Mouse (Mus musculus) heart, embryonic 13.5 days (tissue): ENCODE data around the gene Ccdc15. TPM values are rescaled to one million over a fixed set of nuclear protein-coding genes. Genes with fewer than 3 reads are reported as not detected.

Experiments
- ATAC-seq: fragments of 200-750 bp; cut with Nextera tagmentation; 2 replicates; pipeline ENCODE4 v1.8.0; 2017; ENCODE audit warnings: moderate TSS enrichment; ENCODE audit not compliant: insufficient number of reproducible peaks, low FRiP score, low TSS enrichment; ENCODE audit errors: extremely low read depth
- H3K27ac ChIP-seq: fragments of 300-500 bp; sonication (generic); replicated peaks from 2 replicates; pipeline ENCODE4 v1.5.1; 2015; ENCODE audit warnings: moderate library complexity, mild to moderate bottlenecking, inconsistent platforms
- H3K27me3 ChIP-seq: fragments of 300-500 bp; sonication (generic); replicated peaks from 2 replicates; pipeline ENCODE4 v1.6.1; 2015; ENCODE audit warnings: mild to moderate bottlenecking, inconsistent platforms
- H3K36me3 ChIP-seq: fragments of 300-500 bp; sonication (generic); 2 replicates; pipeline ENCODE4 v1.6.1; 2015; ENCODE audit warnings: mild to moderate bottlenecking, inconsistent platforms
- H3K4me1 ChIP-seq: fragments of 300-500 bp; sonication (generic); 2 replicates; pipeline ENCODE4 v1.6.1; 2015; ENCODE audit warnings: inconsistent platforms
- H3K4me2 ChIP-seq: fragments of 300-500 bp; sonication (generic); 2 replicates; pipeline ENCODE4 v1.6.1; 2015; ENCODE audit warnings: inconsistent platforms, mild to moderate bottlenecking, moderate library complexity
- H3K4me3 ChIP-seq: fragments of 300-500 bp; sonication (generic); 2 replicates; pipeline ENCODE4 v1.5.1; 2015; ENCODE audit warnings: moderate library complexity, mild to moderate bottlenecking, inconsistent platforms
- H3K9ac ChIP-seq: fragments of 300-500 bp; sonication (generic); 2 replicates; pipeline ENCODE4 v1.6.1; 2015; ENCODE audit warnings: inconsistent platforms, mild to moderate bottlenecking, moderate library complexity
- H3K9me3 ChIP-seq: fragments of 300-500 bp; sonication (generic); 2 replicates; pipeline ENCODE4 v1.6.1; 2016; ENCODE audit warnings: inconsistent platforms
- WGBS: fragments of 180-500 bp; shearing (Covaris S2); methylation state at CpG from one replicate; pipeline ENCODE4 v1.1.7; 2015; ENCODE audit warnings: mixed read lengths; 5-methylcytosine and 5-hydroxymethylcytosine counted together
- polyA plus RNA-seq: library from polyadenylated mRNA; unstranded; fragments of >200 nt; fragmentation: Nextera tagmentation; extraction: Ambion mirVana; gene quantifications from 2 replicates; pipeline ENCODE4 v1.2.1, GENCODE M21; 2015

Ccdc15 gene
- 3.6 and 4.7 TPM in 2 replicates for polyA plus RNA-seq

DNA sequence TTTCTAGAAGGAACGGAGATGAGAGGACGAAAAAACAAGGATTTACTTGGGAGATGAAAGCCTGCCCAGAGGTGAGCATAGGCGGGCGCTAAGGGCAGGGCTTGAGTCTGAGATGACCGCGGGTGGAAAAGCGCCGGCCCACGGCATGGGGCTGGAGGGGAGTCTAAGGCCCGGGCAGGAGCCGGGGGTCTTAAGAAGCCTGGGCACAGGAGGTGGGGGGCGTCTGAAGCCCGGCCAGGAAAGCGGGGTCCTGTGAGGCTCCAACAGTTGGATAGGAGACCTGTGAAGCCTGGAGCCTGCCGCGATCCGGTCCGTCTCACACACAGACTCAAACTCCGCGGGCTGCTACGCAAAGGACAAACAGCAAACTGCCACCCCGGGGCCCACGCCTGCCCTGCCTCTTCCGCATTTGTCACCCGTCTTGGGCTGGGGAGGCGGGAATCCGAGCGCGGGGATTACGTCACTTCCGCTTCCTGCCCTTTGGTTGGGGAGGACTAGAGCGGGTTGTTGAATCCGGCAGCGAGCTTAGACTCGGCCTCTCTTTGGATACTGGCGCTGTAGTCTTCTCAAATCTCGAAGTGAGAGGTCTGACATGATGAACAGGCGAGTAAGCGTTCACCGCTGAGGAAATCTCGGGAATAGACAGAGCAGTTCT is at the start of gene Ccdc15:
Gene Ccdc15 (minus strand): TSS at position 445 of the 655 bp plus-strand sequence.
- Histone ChIP-seq H3K27me3 (no peaks in the 10 kb centered on the region), H3K9me3 (no peaks in the 10 kb centered on the region), H3K4me1 (peaks cover 14% of the 10 kb centered on the region), H3K27ac (peak within 1 kb of the TSS; percentile 95), H3K4me2 (peak within 1 kb of the TSS; percentile 93), H3K36me3 (peaks cover 3% of the 10 kb centered on the region; the same call in 1 of the 2 replicates), H3K9ac (peak within 1 kb of the TSS; percentile 93), H3K4me3 (peak within 1 kb of the TSS; percentile 88)
- WGBS = under 1% methylated on average over 41 of the region's 41 CpGs
- ATAC-seq = peak; percentile 90

DNA sequence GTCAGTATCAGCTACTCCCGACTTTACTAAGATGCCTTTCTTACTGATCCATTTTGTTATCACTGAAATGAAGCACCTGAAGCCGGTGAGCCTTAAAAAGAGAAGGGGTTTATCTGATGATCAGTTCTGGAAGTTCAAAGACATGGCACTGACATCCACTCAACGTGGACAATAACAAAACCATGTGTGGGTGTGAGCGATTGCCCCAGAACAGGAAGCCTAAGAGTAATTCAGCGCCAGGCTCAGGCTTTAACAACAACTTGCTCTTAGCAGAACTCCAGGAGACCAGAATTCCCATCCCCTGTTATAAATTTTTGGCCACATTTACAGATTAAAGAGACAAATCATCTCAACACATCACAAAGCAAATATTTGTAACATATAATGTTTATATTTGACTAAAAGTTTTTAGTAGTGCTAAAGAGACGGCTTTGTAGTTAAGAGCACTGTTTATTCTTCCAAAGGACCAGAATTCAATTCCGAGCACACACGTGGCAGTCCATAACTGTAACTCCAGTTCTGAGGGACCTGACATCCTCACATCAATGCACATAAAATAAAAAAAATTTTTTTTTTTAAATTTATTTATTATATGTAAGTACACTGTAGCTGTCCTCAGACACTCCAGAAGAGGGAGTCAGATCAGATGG is 45.4 kb upstream of the Ccdc15 start:
- H3K9ac ChIP-seq = no peak overlapping the region
- no peak overlapping the region for H3K4me3 ChIP-seq
- no peaks in the 10 kb centered on the region for H3K27me3 ChIP-seq
- H3K27ac ChIP-seq = no peak overlapping the region
- no peaks in the 10 kb centered on the region for H3K4me1 ChIP-seq
- ATAC-seq = no peak
- H3K9me3 ChIP-seq = no peaks in the 10 kb centered on the region
- WGBS = 67% methylated on average over 8 of the region's 8 CpGs
- H3K4me2 ChIP-seq = no peak overlapping the region
- no peaks in the 10 kb centered on the region for H3K36me3 ChIP-seq

- H3K27ac ChIP-seq = no peak overlapping the region
- H3K36me3 ChIP-seq = no peaks in the 10 kb centered on the region
- no peak for ATAC-seq
- no peaks in the 10 kb centered on the region for H3K9me3 ChIP-seq
- H3K9ac ChIP-seq = no peak overlapping the region
- no peak overlapping the region for H3K4me3 ChIP-seq
- H3K4me2 ChIP-seq = no peak overlapping the region
- H3K4me1 ChIP-seq = no peaks in the 10 kb centered on the region
- H3K27me3 ChIP-seq = peaks cover 9% of the 10 kb centered on the region
- WGBS = 61% methylated on average over 2 of the region's 2 CpGs
These were observed 43.8 kb upstream of the Ccdc15 start for GRCm38 (mm10) chr9:37392071-37392470.

DNA sequence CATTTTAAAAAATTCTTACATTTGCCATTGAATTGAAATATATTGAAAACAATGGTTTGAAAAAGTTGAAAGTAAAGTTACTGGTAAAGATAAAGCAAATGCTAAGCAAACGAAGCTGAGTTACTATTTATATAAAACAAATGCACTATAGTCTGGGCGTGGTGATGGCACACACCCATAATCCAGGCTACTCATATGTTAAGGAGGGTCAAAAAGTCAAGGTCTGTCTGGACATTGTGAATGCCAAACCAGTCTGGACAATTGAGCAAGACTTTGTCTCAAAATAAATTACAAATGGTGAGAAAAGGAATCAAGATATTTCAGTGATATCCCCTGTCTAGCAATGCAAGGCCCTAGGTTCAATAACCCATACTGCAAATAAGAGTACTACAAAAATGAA is 42.7 kb upstream of the Ccdc15 start:
- peaks cover 17% of the 10 kb centered on the region for H3K27me3 ChIP-seq
- H3K4me2 ChIP-seq = no peak overlapping the region
- H3K4me3 ChIP-seq = no peak overlapping the region
- H3K36me3 ChIP-seq = no peaks in the 10 kb centered on the region
- no peak for ATAC-seq
- H3K4me1 ChIP-seq = no peaks in the 10 kb centered on the region
- H3K9me3 ChIP-seq = no peaks in the 10 kb centered on the region
- no peak overlapping the region for H3K27ac ChIP-seq
- WGBS = 53% methylated on average over 2 of the region's 2 CpGs
- H3K9ac ChIP-seq = no peak overlapping the region

DNA sequence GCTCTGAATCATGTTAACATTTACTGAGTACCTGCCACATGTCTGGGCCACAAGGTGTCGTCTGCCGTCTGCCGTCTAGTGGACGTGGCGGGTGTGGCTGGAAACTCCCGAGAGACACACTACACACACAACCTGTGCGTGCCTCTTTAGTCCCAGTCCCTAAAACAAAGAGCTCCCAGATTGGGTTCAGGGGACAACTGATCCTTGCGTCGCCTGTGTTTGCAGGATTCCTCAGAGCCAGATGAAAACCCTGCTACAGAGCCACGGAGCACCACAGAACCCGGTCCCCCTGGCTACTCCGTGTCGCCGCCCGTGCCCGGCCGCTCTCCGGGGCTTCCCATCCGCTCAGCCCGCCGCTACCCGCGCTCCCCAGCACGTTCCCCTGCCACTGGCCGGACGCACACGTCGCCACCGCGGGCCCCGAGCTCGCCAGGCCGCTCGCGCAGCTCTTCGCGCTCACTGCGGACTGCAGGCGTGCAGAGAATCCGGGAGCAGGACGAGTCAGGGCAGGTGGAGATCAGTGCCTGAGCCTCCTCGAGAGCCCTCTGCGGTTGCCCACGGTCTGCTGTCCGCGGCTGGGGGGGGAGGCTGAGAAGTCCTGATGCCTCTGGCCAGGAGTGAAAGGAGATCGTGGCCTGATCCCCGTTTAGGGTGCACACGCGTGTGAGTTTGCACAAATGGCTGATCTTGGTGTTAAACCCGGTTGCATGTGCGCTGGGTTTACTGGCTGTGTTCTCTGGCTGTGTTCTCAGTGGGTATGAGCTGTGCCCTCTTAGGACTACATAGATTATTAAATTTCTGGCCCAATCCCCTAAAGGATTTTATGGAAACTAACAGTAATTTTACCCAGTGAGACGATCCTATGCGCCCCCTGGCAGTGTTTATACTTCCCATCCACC is 36.3 kb upstream of the Ccdc15 start:
- H3K9me3 ChIP-seq = no peaks in the 10 kb centered on the region
- peaks cover 63% of the 10 kb centered on the region for H3K27me3 ChIP-seq
- ATAC-seq = no peak; the same call in 1 of the 2 replicates
- WGBS = 7% methylated on average over 54 of the region's 54 CpGs
- H3K36me3 ChIP-seq = no peaks in the 10 kb centered on the region
- no peak overlapping the region for H3K27ac ChIP-seq
- 0 out of 2 replicates have a peak, but pooled peaks cover 5% of the 10 kb centered on the region for H3K4me1 ChIP-seq
- peak overlapping the region; percentile 80 for H3K9ac ChIP-seq
- peak overlapping the region; percentile 57 for H3K4me3 ChIP-seq
- H3K4me2 ChIP-seq = peak overlapping the region; percentile 91

- H3K4me2 ChIP-seq = no peak overlapping the region
- no peak overlapping the region for H3K27ac ChIP-seq
- 0 out of 2 replicates have a peak, but pooled peaks cover 5% of the 10 kb centered on the region for H3K4me1 ChIP-seq
- 77% methylated on average over 6 of the region's 6 CpGs for WGBS
- no peaks in the 10 kb centered on the region for H3K36me3 ChIP-seq
- no peaks in the 10 kb centered on the region for H3K9me3 ChIP-seq
- H3K4me3 ChIP-seq = no peak overlapping the region
- peaks cover 63% of the 10 kb centered on the region for H3K27me3 ChIP-seq
- no peak for ATAC-seq
- H3K9ac ChIP-seq = no peak overlapping the region
These were observed 34.9 kb upstream of the Ccdc15 start for GRCm38 (mm10) chr9:37383161-37383560.

DNA sequence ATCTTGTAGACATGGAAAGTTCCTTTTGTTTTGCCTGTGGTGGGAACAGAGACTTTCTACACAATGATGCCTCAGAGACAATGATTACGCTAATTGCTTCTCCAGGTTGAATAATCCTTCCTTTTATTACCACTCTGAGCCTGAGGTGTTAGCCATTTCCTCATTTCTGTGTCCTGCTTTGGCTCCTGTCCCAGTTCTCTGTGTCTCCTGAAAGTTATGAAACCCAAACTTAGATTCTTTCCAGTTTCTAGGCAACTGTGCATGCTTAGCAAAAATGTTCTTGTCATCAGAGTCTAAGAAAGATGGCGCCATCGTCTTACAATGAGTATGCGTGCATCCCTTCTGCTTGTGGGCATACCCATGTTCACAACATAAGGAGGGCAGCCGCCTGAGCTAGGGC is 27.5 kb upstream of the Ccdc15 start:
- Histone ChIP-seq H3K4me3 (no peak overlapping the region), H3K4me2 (no peak overlapping the region), H3K36me3 (no peaks in the 10 kb centered on the region), H3K27ac (no peak overlapping the region), H3K27me3 (0 out of 2 replicates have a peak, but pooled peaks cover 5% of the 10 kb centered on the region), H3K4me1 (no peaks in the 10 kb centered on the region), H3K9me3 (no peaks in the 10 kb centered on the region), H3K9ac (no peak overlapping the region)
- 81% methylated on average over 5 of the region's 5 CpGs for WGBS
- no peak for ATAC-seq

DNA sequence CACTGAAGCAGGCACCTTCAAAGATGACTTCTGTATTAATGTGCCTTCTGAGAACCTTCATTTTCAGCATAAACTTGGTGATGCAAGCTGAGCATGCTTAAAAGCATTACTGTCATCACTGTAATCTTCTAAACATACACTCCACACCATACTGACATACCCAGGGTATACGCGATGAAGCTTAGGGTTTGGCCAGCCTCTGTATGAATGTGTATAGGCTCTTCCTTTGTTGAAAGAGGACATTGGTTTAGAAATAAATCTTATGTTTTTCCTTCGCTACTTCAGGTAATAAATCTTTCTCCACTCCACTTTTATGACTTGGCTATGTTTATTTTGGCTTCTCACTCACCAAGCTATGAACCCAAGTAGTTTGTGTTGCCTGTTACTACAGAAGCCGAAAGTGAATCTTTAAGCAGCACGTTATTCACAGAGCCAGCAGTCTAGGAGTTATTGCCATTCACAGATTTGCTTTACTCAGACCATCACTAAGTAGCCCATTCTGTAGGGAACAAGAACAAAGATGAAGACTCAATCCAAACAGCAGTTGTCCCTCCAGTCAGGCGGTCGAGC is 23.1 kb upstream of the Ccdc15 start:
- H3K27ac ChIP-seq = no peak overlapping the region
- WGBS = 79% methylated on average over 7 of the region's 7 CpGs
- no peak overlapping the region for H3K9ac ChIP-seq
- H3K27me3 ChIP-seq = no peaks in the 10 kb centered on the region
- H3K9me3 ChIP-seq = no peaks in the 10 kb centered on the region
- no peaks in the 10 kb centered on the region for H3K4me1 ChIP-seq
- H3K4me2 ChIP-seq = no peak overlapping the region
- no peak overlapping the region for H3K4me3 ChIP-seq
- no peaks in the 10 kb centered on the region for H3K36me3 ChIP-seq
- no peak for ATAC-seq

DNA sequence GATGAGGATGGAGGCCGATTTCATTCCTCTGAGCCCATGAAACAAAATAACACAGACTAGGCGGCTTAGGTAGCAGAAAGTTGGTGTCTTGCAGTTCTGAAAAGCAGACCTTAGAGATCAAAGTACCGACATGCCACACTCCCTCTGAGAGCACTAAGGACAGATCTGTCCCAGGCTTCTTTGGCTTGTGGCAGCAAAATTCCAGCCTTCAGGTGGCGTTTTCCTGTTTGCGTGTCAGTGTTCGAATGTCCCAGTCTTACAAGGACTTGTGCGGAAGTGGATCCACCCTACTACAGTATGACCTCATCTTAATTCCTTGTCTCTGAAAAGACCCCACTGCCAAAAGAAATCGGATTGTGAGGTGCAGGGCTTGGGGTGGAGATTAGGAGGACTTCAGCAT is 20.6 kb upstream of the Ccdc15 start:
- 56% methylated on average over 8 of the region's 8 CpGs for WGBS
- no peak overlapping the region for H3K4me3 ChIP-seq
- H3K9me3 ChIP-seq = no peaks in the 10 kb centered on the region
- H3K36me3 ChIP-seq = no peaks in the 10 kb centered on the region
- H3K4me2 ChIP-seq = no peak overlapping the region
- H3K9ac ChIP-seq = no peak overlapping the region
- H3K27me3 ChIP-seq = no peaks in the 10 kb centered on the region
- H3K27ac ChIP-seq = no peak overlapping the region
- no peaks in the 10 kb centered on the region for H3K4me1 ChIP-seq
- no peak for ATAC-seq

GRCm38 (mm10) chr9:37368081-37368830 is 20.0 kb upstream of the Ccdc15 start:
- H3K9me3 ChIP-seq = no peaks in the 10 kb centered on the region
- no peak overlapping the region for H3K27ac ChIP-seq
- no peaks in the 10 kb centered on the region for H3K36me3 ChIP-seq
- no peaks in the 10 kb centered on the region for H3K27me3 ChIP-seq
- no peak overlapping the region for H3K9ac ChIP-seq
- no peaks in the 10 kb centered on the region for H3K4me1 ChIP-seq
- WGBS = 65% methylated on average over 11 of the region's 11 CpGs
- no peak overlapping the region for H3K4me2 ChIP-seq
- no peak overlapping the region for H3K4me3 ChIP-seq
- no peak for ATAC-seq
